Mouse (Mus musculus) retina, postnatal 7 days (tissue): ENCODE measurements around the gene Cldn12.
A peak's percentile ranks its signal among the peaks of the same experiment; 100 is the strongest.

Source experiments
- DNase-seq: peaks from one replicate; pipeline ENCODE4 v3.0.0-alpha.2; 2012; ENCODE audit warnings: low read depth, low spot score

Gene Cldn12

GRCm38 (mm10) chr5:5514196-5515076 is at the start of gene Cldn12:
TSS of gene Cldn12 (minus strand) at chr5:5514958.
- DNase-seq, result peak; percentile 94

- DNase-seq, result no peak
Measured at GRCm38 (mm10) chr5:5562435-5562834, 47.7 kb upstream of the Cldn12 start.

GRCm38 (mm10) chr5:5561041-5561706 is 46.4 kb upstream of the Cldn12 start:
- no peak for DNase-seq

GRCm38 (mm10) chr5:5559798-5560197 is 45.0 kb upstream of the Cldn12 start:
- no peak for DNase-seq

- DNase-seq, result peak; percentile 89
Measured at GRCm38 (mm10) chr5:5559079-5559740, 44.5 kb upstream of the Cldn12 start, which contains the start of gene Gtpbp10. TSS of gene Gtpbp10 (minus strand) at chr5:5559538.

GRCm38 (mm10) chr5:5551110-5551509 is 36.4 kb upstream of the Cldn12 start:
- no peak for DNase-seq

- no peak for DNase-seq
Measured at GRCm38 (mm10) chr5:5540385-5540784, 25.6 kb upstream of the Cldn12 start.

- no peak for DNase-seq
Measured at GRCm38 (mm10) chr5:5539771-5540170, 25.0 kb upstream of the Cldn12 start.

GRCm38 (mm10) chr5:5536131-5536530 is 21.4 kb upstream of the Cldn12 start:
- DNase-seq, result no peak

GRCm38 (mm10) chr5:5533656-5534420 is 19.1 kb upstream of the Cldn12 start:
- DNase-seq, result no peak

- no peak for DNase-seq
Measured at GRCm38 (mm10) chr5:5515411-5515810, 653 bp upstream of the Cldn12 start.

GRCm38 (mm10) chr5:5511401-5511800 is 3.4 kb downstream of the Cldn12 start:
- no peak for DNase-seq

- no peak for DNase-seq
Measured at GRCm38 (mm10) chr5:5510989-5511388, 3.8 kb downstream of the Cldn12 start.

GRCm38 (mm10) chr5:5510304-5510887 is 4.4 kb downstream of the Cldn12 start:
- DNase-seq, result no peak

- no peak for DNase-seq
Measured at GRCm38 (mm10) chr5:5508231-5508630, 6.5 kb downstream of the Cldn12 start.

- DNase-seq, result peak; percentile 55
Measured at GRCm38 (mm10) chr5:5507701-5508225, 7.0 kb downstream of the Cldn12 start.

GRCm38 (mm10) chr5:5504456-5504855 is 10.3 kb downstream of the Cldn12 start:
- DNase-seq, result no peak

GRCm38 (mm10) chr5:5503381-5503780 is 11.4 kb downstream of the Cldn12 start:
- no peak for DNase-seq

GRCm38 (mm10) chr5:5501583-5501982 is 13.2 kb downstream of the Cldn12 start:
- DNase-seq, result no peak

GRCm38 (mm10) chr5:5496393-5496792 is 18.4 kb downstream of the Cldn12 start:
- DNase-seq, result no peak

- no peak for DNase-seq
Measured at GRCm38 (mm10) chr5:5495042-5495441, 19.7 kb downstream of the Cldn12 start.
